Mouse (Mus musculus) thymus, postnatal 4 days (tissue): Measurements from ENCODE around the gene Mmrn1.
"Not testable (repeated sequence)": the region's sequence is repeated elsewhere in the genome, so short reads cannot be mapped to it uniquely, and the experiment has no call there.

Experiments
- DNase-seq: peaks from one replicate; pipeline ENCODE4 v3.0.0; 2021

Mmrn1 gene

DNA sequence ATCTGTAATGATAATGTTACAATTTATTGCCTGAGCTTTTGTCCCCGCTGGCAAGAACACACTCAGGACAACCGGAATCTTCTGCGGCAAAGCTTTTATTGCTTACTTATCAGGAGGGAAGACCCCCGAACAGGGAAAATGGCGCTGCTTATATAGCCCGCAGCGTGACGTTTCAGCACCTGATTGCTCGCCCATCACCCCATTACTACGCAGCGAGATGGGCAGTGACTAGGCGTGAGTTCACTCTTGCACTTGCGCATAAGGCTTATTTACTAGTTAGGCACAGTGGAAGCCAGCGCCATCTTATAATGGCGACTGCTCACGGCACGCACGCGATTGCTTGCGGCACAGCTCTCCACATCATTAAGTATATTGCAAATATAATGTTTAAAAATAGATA, at the start of gene Mmrn1:
Gene Mmrn1, plus strand, starts transcription at position 301 of the 400 bp plus-strand sequence.
- DNase-seq = not testable (repeated sequence)

- DNase-seq = no peak
Measured at GRCm38 (mm10) chr6:60880362-60880761, 44.4 kb upstream of the Mmrn1 start.

- DNase-seq = no peak
Measured at GRCm38 (mm10) chr6:60881534-60881933, 43.2 kb upstream of the Mmrn1 start.

DNA sequence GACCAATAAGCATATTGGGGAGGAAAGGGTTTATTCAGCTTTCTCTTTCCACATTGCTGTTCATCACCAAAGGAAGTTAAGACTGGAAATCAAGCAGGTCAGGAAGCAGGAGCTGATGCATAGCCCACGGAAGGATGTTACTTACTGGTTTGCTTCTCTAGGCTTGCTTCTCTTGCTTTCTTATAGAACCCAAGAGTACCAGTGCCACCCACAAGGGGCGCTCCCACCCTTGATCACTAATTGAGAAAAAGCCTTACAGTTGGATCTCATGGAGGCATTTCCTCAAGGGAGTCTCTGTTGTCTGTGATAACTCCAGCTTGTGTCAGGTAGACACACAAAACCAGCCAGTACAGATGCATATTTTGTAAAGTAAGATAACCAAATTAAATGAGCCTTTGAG, 17.5 kb upstream of the Mmrn1 start:
- DNase-seq = no peak

- DNase-seq = no peak
Measured at GRCm38 (mm10) chr6:60931364-60931763, 6.6 kb downstream of the Mmrn1 start.

DNA sequence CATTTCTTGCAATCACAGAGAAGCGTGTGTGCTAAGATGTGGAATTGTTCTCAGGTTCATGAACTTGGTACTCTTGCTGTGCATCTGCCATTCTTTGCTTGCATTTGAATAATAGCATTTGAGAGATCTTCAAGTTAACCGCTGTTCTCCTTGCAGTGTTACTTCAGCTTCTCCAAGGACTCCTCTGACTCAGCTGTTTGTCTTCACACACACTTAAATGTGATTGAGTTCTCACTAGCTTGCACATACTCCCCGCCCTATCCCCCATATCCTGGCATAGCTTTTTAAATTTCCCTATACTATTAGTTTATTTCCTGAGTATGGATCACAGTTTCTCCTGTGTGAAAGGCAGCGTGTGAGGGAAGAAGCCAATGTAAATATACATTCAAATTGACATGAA, 10.1 kb downstream of the Mmrn1 start:
- DNase-seq = no peak

- DNase-seq = no peak
Measured at GRCm38 (mm10) chr6:60935448-60936130, 10.8 kb downstream of the Mmrn1 start.

DNA sequence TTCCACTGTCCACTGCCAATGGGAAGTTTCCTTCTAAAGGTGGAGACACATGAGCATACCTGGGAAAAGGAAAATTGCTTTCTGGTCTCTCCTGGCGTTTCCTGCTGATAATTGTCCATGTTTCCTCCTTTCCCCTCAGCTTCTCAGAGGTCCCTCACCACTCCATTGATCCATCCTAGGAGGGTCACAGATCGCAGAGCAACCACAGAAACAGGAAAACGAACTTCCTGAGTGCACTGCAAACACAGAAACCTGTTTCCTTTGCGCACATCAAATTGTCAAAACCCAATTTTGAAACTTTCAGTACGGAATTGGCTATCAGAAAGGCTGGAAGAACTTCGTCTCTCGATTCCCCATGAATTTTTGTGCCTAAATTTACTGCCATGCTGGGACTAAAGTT, 19.4 kb downstream of the Mmrn1 start:
- DNase-seq = no peak

DNA sequence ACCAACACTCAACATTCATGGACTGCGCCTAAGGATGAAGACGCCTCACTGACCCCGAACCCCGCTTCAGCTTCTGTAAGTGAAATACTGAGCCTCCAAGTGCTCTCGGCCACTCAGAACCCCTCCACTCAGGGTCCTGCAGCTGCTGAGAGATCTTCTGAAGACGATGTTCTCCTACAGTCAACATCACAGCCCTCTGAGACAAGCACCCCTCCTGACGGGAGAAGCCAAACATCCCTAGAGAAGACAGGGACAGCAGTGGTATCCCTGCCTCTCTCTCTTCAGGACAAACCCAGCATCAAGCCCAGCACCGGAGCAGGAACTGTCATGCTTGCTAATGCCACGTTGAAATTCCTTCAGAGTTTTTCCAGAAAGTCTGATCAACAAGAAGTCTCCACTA, 19.8 kb downstream of the Mmrn1 start:
- DNase-seq = no peak

GRCm38 (mm10) chr6:60950415-60950814, 25.6 kb downstream of the Mmrn1 start:
- DNase-seq = peak; percentile 47

GRCm38 (mm10) chr6:60961285-60961684, 36.5 kb downstream of the Mmrn1 start:
- DNase-seq = no peak

GRCm38 (mm10) chr6:60961838-60962237, 37.1 kb downstream of the Mmrn1 start:
- DNase-seq = no peak

GRCm38 (mm10) chr6:60962668-60963067, 37.9 kb downstream of the Mmrn1 start:
- DNase-seq = no peak

DNA sequence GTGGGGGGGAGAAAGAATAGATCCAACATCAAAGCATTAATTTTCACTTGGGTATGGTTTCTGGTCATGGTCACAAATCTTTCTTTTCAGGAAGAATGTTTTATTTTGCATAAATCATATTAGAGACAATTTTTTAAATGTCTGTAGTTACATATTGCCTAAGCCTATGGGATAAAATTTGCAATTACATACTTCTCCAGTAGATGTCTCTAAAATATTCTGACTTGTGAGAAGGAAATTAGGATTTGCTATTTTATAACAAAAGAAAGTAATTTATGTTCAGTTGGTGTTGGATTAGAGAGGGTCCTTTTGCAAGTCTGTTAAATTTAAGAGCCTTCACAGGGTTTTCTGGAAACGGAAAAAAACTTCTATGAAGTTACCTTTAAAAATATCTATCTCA, 39.0 kb downstream of the Mmrn1 start:
- no peak for DNase-seq

- DNase-seq = no peak
Measured at GRCm38 (mm10) chr6:60966931-60967330, 42.2 kb downstream of the Mmrn1 start.

DNA sequence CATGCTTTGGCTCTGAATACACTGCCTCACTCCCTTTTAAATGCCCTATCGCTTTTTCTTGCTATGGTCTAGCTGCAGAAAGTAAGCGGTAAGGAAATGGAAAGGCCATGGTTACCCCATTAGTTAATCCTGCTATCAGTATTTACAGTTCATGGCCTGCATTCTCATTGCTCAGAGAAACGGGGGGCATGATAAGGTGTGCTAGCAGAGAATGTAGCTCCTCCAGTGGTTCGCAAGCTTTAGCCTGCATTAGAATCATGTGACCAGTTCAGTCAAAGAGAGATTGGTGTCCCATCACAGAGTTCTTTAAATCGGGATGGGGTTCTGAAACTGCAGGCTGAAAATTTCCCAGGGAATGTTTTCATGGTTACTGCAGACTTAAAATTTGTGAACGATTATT, 44.6 kb downstream of the Mmrn1 start:
- DNase-seq = no peak

- DNase-seq = no peak
Measured at GRCm38 (mm10) chr6:60970811-60971210, 46.0 kb downstream of the Mmrn1 start.

DNA sequence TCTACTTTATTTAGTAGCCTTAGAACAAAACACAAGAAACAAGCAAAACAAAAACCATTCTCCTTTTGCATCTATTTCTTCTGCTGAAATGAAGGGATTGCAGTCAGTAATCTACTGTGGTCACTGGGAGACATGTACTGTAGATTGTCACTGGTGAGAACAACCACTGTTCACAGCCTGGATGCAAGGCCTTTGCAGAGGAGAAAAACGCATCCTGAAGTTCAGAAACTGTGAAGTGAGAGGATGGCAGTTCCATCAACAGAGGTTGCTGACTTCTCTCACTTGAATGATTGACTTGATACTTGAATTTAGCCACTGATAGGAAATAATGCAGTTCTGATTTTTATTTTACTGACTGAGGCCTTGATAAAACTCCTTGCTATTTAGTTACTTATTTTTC, 53.8 kb downstream of the Mmrn1 start:
- no peak for DNase-seq

DNA sequence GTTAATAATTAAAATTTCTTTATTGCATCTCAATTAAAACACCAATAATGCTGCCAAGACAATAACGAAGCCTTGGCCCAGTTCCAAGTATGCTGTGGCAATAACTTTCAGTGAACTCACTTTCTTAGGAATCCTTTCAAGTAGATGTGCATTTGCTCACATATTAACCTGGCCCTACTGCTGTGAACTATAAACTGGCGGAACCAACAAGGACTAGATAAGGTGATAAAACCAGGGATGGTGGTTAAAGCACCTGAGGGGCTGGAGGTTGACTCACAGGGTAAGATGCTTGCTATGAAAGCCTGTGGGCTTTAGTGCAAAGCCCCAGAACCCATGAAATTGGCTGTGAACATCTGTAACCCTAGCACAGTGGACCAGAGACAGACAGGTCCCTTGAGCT, 54.3 kb downstream of the Mmrn1 start:
- no peak for DNase-seq

DNA sequence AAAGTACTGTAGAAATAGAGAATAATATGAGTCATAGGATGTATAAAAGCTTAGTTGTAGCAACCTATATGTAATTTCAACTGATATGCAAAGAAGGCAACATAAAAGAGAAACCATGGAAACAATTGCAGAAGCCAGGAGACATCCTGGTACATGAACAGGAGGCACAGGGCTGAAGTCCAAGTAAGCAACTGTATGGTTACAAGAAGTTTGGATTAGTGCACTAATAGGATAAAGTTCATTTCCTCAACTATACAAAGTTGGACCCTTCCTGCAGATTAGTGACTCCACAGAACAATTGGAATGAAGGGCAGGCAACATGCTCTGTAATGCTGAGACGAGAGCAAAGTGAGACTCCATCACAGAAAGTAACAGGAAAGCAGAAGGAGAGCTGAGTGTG, 59.6 kb downstream of the Mmrn1 start:
- DNase-seq = no peak

DNA sequence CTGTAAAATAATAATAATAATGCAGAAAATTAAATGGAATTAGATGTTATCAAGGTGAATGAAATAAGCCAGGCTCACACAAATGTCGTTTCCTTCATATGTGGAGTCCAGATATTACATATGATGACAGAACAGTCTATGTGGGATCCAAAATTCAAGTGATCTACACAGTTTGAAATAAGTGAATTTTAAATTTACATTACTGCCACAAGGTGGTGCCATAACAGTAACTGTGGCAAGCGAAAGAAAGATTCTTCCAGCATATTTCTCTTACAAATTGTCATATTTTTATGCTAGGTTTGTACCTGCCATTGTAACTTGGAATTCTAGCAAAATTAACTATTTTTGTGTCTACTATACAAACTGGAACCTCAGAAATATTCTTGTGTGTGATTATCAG, 61.1 kb downstream of the Mmrn1 start:
- no peak for DNase-seq

DNA sequence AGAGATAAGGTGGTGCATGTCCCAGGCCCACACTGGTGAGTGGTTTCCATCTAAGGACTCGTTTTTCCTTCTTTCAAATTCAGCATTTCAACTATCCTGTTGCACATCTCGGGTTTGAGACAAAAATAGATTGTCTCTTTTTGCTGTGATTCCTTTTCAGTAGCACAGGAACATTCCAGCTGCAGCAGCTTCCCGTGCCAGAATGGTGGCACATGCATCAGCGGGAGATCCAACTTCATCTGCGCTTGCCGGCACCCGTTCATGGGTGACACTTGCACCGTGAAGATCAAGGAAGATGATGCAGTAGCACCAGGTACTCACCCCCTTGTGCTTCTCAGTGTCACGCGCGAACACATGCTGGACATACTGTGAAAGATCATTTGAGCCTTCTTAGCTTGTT, 62.1 kb downstream of the Mmrn1 start:
- DNase-seq = no peak

DNA sequence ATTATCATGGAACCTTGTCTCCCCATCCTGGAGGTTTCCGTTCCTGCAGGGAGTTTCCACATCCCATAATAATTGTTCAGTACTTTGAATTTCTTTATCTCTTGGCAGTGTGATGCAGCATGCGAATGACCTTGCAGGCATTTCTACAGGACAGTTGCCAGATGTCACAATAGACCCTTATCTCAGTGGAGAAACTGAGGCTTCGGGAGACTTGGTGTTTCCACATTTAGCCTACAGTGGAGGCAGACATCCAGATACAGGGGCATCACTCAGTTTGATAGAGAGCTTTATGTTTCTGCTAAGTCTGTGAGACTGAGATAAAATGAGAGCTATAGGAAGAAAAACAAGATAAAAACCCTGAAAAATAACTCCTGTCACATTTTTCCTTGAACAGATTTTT, 63.0 kb downstream of the Mmrn1 start:
- DNase-seq = no peak

DNA sequence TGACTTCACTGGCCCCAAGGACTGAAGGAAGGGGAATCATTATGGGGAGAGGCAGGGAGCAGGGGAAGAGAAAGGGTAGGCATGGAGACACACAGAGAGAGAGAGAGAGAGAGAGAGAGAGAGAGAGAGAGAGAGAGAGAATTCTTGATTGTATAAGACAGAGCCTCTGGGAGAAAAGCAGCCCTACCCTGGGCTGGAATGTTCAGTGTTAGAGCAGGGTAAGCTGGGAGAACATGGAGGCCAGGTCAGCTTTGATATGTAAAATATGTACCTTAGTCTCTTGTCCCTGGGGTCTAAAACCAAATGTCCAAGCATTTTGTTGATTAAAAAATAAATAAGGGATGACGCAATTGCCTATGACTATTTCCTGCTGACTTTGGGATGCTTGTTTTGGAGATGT, 67.6 kb downstream of the Mmrn1 start:
- no peak for DNase-seq

DNA sequence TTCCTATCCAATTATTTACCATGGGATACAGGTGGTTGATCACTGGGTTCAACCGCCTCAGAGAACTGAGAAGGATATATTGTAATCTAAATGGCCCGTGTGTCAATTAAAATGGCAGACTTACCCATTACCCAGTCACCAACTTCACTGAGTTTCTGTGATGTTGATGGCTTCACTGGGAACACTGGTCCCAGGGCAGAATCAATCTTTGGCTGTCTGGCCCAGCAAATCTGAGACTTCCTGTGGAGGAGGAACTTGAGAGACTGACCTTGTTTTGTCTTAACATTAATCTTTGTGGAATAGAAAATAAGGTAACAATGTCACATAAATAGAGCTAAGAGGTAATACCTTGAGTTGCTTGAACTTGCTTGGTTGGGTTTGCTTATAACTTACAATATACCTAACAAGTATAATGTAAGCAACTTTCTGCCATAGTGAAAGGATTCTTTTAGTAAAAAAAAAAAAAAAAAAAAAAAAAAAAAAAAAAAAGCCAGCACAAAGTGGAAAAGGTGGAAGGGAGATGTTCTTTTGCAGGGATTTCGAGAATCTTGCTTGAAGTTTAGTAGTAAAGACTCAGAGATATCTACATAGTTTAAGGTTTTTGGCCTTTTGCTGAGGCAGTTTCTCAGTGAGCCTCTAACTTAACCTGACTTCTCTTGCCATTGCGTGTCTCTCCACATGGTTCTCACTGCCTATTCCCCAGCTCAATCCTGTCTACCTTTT, 68.8 kb downstream of the Mmrn1 start:
- no peak for DNase-seq
